In genomic region chr12:112797672-112798331, GRCm38 (mm10) we compare ENCODE assay signal across 8 mouse cellular contexts. TPM values are rescaled to one million over a fixed set of nuclear protein-coding genes. Genes with fewer than 3 reads are reported as not detected.
DNase-seq lines count a peak whose midpoint lies in the region; ATAC-seq and TF ChIP-seq lines count a peak whose summit lies in the region.

No protein-coding gene starts in this region.

- H3K36me3 ChIP-seq in midbrain, embryonic 16.5 days (ENCODE audit: control insufficient read depth, insufficient read depth, low read length): no peaks in the 10 kb centered on the region
- H3K36me3 ChIP-seq in midbrain, embryonic 11.5 days (ENCODE audit: control insufficient read depth, insufficient read depth, low read length): no peaks in the 10 kb centered on the region
- no peaks in the 10 kb centered on the region for H3K36me3 ChIP-seq in thymus, adult 2 months (ENCODE audit: control insufficient read depth, insufficient read depth, low read length)

- 64% methylated on average over 15 of the region's 15 CpGs for WGBS in midbrain, embryonic 16.5 days
- 73% methylated on average over 15 of the region's 15 CpGs for WGBS in midbrain, embryonic 11.5 days
- WGBS in thymus, adult 2 months: 81% methylated on average over 15 of the region's 15 CpGs

- H3K9me3 ChIP-seq in midbrain, embryonic 16.5 days (replicated peaks; ENCODE audit: control insufficient read depth, low read length, poor library complexity, severe bottlenecking): no peaks in the 10 kb centered on the region
- H3K9me3 ChIP-seq in midbrain, embryonic 11.5 days (ENCODE audit: control insufficient read depth, low read length): no peaks in the 10 kb centered on the region

- H3K4me2 ChIP-seq in midbrain, embryonic 16.5 days (ENCODE audit: low read length): no peak overlapping the region
- H3K4me2 ChIP-seq in midbrain, embryonic 11.5 days: no peak overlapping the region

- TF ChIP-seq CTCF in bone marrow macrophage, adult 2 months (IDR thresholded peaks at IDR 0.05; ENCODE audit: low read depth, low read length): no peak
- no peak for TF ChIP-seq CTCF in thymus, adult 2 months (IDR thresholded peaks at IDR 0.05; ENCODE audit: borderline replicate concordance, control insufficient read depth, extremely low read depth, insufficient read depth, low read length, poor library complexity)

- no peaks in the 10 kb centered on the region; the same call in none of the 2 replicates for H3K4me1 ChIP-seq in midbrain, embryonic 16.5 days (ENCODE audit: control insufficient read depth, insufficient read depth, low read length)
- H3K4me1 ChIP-seq in midbrain, embryonic 11.5 days (ENCODE audit: control insufficient read depth, insufficient read depth, low read length): no peaks in the 10 kb centered on the region
- peaks cover 54% of the 10 kb centered on the region for H3K4me1 ChIP-seq in bone marrow macrophage, adult 2 months (ENCODE audit: control insufficient read depth, insufficient read depth, low read length)
- H3K4me1 ChIP-seq in thymus, adult 2 months (replicated peaks; ENCODE audit: control insufficient read depth, insufficient read depth, low read length): peaks cover 8% of the 10 kb centered on the region; the same call in 1 of the 2 replicates

- H3K27ac ChIP-seq in midbrain, embryonic 16.5 days (ENCODE audit: low read length): no peak overlapping the region
- H3K27ac ChIP-seq in midbrain, embryonic 11.5 days (ENCODE audit: low read depth, low read length): no peak overlapping the region
- H3K27ac ChIP-seq in bone marrow macrophage, adult 2 months (ENCODE audit: insufficient read depth, low read depth, low read length): peak overlapping the region; percentile 5
- H3K27ac ChIP-seq in thymus, adult 2 months (ENCODE audit: control insufficient read depth, insufficient read depth, low read length): no peak overlapping the region

- no peak overlapping the region for H3K4me3 ChIP-seq in midbrain, embryonic 16.5 days (ENCODE audit: low read depth, low read length)
- no peak overlapping the region for H3K4me3 ChIP-seq in midbrain, embryonic 11.5 days (ENCODE audit: low read depth, low read length)
- H3K4me3 ChIP-seq in bone marrow macrophage, adult 2 months (ENCODE audit: insufficient read depth, low read length): no peak overlapping the region
- no peak overlapping the region for H3K4me3 ChIP-seq in thymus, adult 2 months (ENCODE audit: control insufficient read depth, insufficient read depth, low read length)

- DNase-seq in midbrain, embryonic 11.5 days (ENCODE audit: low spot score, missing footprints): no peak
- peak; percentile 58 to 69 for DNase-seq in layer of hippocampus, adult 8-10 months (ENCODE audit: low spot score in 2 of 2)
- DNase-seq in right cerebral cortex, postnatal 14 days: peak; percentile 76
- DNase-seq in thymus, adult 2 months: no peak
- DNase-seq in spleen, adult 18-20 months: no peak
- DNase-seq in cerebellum, adult 8-10 months: no peak

- no peak for TF ChIP-seq POLR2A in bone marrow macrophage, adult 2 months (IDR thresholded peaks at IDR 0.05; ENCODE audit: borderline replicate concordance, low read depth, low read length)
- TF ChIP-seq POLR2A in thymus, adult 2 months (IDR thresholded peaks at IDR 0.05; ENCODE audit: control insufficient read depth, extremely low read depth, insufficient read depth, low read length, poor library complexity): no peak

- no peak for ATAC-seq in midbrain, embryonic 16.5 days
- ATAC-seq in midbrain, embryonic 11.5 days (ENCODE audit: low FRiP score): no peak

- 0 out of 2 replicates have a peak overlapping the region, but pooled peaks have one; percentile 6 for H3K9ac ChIP-seq in midbrain, embryonic 16.5 days (ENCODE audit: low read depth, low read length)
- no peak overlapping the region for H3K9ac ChIP-seq in midbrain, embryonic 11.5 days (ENCODE audit: low read length)

- H3K27me3 ChIP-seq in midbrain, embryonic 16.5 days (ENCODE audit: control insufficient read depth, insufficient read depth, low read depth, low read length): peaks cover 17% of the 10 kb centered on the region
- H3K27me3 ChIP-seq in midbrain, embryonic 11.5 days (ENCODE audit: control insufficient read depth, insufficient read depth, low read length): peaks cover 12% of the 10 kb centered on the region
- H3K27me3 ChIP-seq in thymus, adult 2 months (ENCODE audit: control insufficient read depth, insufficient read depth, low read length): peaks cover 10% of the 10 kb centered on the region

RNA-seq across cellular contexts. Expression of gene Ahnak2, which starts 4.7 kb away (rescaled TPM):
- 1.4 and 2.0 TPM in 2 replicates for polyA plus RNA-seq in midbrain, embryonic 16.5 days (2015; fragmentation: Nextera tagmentation; extraction: Ambion mirVana)
- 0.07 and 0.22 TPM in 2 replicates for polyA plus RNA-seq in midbrain, embryonic 11.5 days (2014; fragmentation: Nextera tagmentation; extraction: Ambion mirVana)
- polyA plus RNA-seq in bone marrow macrophage, adult 2 months (2012; ENCODE audit: insufficient read depth, insufficient read length, missing spikeins): 27.3 TPM in 2 replicates
- 10 to 100 TPM in 2 of 4 experiments, 1 to 10 TPM in 2; 4.7 to 11.9 (median 8.2) TPM for total RNA-seq in layer of hippocampus, adult 8-10 months (2022)
- 3.3 and 4.0 TPM in 2 replicates for polyA plus RNA-seq in thymus, adult 2 months (2012; rRNA removed)

RNA-seq across cellular contexts. Expression of gene Clba1, which starts 10.9 kb away (rescaled TPM):
- 25.2 and 26.1 TPM in 2 replicates for polyA plus RNA-seq in midbrain, embryonic 16.5 days (2015; fragmentation: Nextera tagmentation; extraction: Ambion mirVana)
- 14.7 and 15.3 TPM in 2 replicates for polyA plus RNA-seq in midbrain, embryonic 11.5 days (2014; fragmentation: Nextera tagmentation; extraction: Ambion mirVana)
- 2.0 and 2.1 TPM in 2 replicates for polyA plus RNA-seq in bone marrow macrophage, adult 2 months (2012; ENCODE audit: insufficient read depth, insufficient read length, missing spikeins)
- total RNA-seq in layer of hippocampus, adult 8-10 months (2022): 10 to 100 TPM; 10.9 to 17.6 (median 14.0) TPM
- 2.8 and 2.9 TPM in 2 replicates for polyA plus RNA-seq in thymus, adult 2 months (2012; rRNA removed)

RNA-seq across cellular contexts. Expression of gene Cdca4, which starts 31.4 kb away (rescaled TPM):
- polyA plus RNA-seq in midbrain, embryonic 16.5 days (2015; fragmentation: Nextera tagmentation; extraction: Ambion mirVana): 32.6 and 37.6 TPM in 2 replicates
- 159 TPM in 2 replicates for polyA plus RNA-seq in midbrain, embryonic 11.5 days (2014; fragmentation: Nextera tagmentation; extraction: Ambion mirVana)
- polyA plus RNA-seq in bone marrow macrophage, adult 2 months (2012; ENCODE audit: insufficient read depth, insufficient read length, missing spikeins): 26.2 and 28.0 TPM in 2 replicates
- 10 to 100 TPM; 10.1 to 12.0 (median 11.1) TPM for total RNA-seq in layer of hippocampus, adult 8-10 months (2022)
- polyA plus RNA-seq in thymus, adult 2 months (2012; rRNA removed): 124 and 126 TPM in 2 replicates

RNA-seq across cellular contexts. Expression of gene Pld4, which starts 37.3 kb away (rescaled TPM):
- 4.9 and 5.9 TPM in 2 replicates for polyA plus RNA-seq in midbrain, embryonic 16.5 days (2015; fragmentation: Nextera tagmentation; extraction: Ambion mirVana)
- polyA plus RNA-seq in midbrain, embryonic 11.5 days (2014; fragmentation: Nextera tagmentation; extraction: Ambion mirVana): 3.5 and 4.2 TPM in 2 replicates
- 1,067 and 1,170 TPM in 2 replicates for polyA plus RNA-seq in bone marrow macrophage, adult 2 months (2012; ENCODE audit: insufficient read depth, insufficient read length, missing spikeins)
- total RNA-seq in layer of hippocampus, adult 8-10 months (2022): 10 to 100 TPM in 2 of 4 experiments, 1 to 10 TPM in 2; 7.3 to 36.6 (median 21.0) TPM
- polyA plus RNA-seq in thymus, adult 2 months (2012; rRNA removed): 82.3 and 99.8 TPM in 2 replicates

Comparison
In these comparisons a context has a peak if more than half of its experiments do, and no peak if none do; other contexts are left out.
1. DNase-seq: peak in layer of hippocampus, adult 8-10 months (2 of 2) and right cerebral cortex, postnatal 14 days (single experiment); none in midbrain, embryonic 11.5 days (single experiment), thymus, adult 2 months (single experiment), spleen, adult 18-20 months (0 of 2) and cerebellum, adult 8-10 months (single experiment).